Mouse (Mus musculus) retina, adult 2 months (tissue): ENCODE measurements around the gene Gm614.

ENCODE experiments used
- DNase-seq: peaks from one replicate; pipeline ENCODE4 v3.0.0-alpha.2; 2012; ENCODE audit warnings: low read depth, low spot score

Gene Gm614

DNA sequence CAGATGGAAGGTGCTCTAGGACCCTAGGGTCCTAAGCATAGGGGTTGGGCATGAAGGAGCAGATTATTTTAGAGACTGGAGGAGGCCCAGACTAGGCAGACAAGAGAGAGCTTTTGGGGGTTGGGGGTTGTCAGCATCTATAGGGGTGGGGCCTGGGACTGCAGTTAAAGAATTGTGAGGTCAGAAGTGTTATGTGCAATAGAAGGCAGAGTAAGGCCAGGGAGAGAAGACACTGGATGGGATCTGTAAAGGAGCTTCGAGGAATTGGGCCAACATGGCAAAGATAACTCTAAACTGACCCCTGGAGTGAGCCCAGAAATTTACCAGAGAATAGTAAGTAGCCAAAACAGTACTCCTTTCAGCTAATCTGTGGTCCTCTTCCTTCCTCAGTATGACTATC, at the start of gene Gm614:
Gene Gm614, minus strand, starts transcription at position 101 of the 400 bp plus-strand sequence.
- DNase-seq: no peak

DNA sequence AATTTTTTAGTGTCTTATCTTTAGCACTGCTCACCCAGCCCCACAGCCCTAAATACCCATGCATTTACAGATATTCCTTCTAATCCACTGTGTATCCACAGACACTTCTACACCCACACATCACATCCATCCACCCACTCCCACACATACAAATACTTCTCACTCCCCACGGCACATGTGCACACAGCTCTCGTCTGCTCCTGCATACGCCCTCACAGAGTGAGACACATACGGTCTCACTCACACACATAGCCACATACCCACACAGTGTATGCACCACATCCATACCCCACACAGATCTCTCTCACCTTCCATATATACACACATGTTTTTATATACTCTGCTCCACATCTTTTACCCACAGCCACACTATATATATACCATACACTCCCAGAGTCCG, 45.5 kb upstream of the Gm614 start:
- DNase-seq: no peak

DNA sequence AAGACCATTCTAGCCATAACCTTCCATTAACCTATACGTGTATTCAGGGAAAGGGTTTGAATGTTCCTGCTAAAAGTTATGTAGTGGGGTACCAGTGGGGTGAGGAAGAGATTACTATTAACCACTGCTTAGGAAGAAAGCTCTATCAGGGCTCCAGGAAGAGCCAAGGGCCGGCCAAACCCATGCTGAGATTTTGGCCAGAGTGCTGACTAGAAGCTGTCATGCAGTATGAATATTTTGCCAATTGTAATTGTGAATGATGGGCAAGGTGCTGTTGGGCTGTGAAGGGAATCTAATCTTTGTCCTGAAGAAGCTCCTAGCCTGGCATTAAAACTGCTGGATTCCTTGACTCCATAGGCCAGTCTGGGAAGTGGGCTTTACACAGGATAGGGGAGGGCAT, 40.9 kb upstream of the Gm614 start:
- DNase-seq: no peak

DNA sequence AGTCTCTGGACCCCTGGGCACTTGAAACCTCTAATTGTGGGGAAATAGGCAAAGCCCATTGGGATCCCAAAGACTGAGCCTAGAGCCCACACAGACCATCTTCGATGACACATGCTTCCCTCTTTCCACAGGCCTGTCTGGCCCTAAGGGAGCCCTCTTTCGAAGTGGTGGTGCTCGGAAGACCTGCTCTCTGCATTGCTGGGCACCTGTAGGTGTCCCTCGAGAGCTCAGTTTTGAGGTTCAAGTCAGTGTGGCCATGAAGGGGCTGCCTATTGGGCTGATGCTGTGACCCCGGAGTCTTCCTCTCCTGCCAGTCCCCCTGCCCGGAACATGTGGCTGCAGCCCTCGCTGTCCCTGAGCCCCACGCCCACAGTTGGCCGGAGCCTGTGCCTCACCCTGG, 37.9 kb upstream of the Gm614 start:
- DNase-seq: no peak

DNA sequence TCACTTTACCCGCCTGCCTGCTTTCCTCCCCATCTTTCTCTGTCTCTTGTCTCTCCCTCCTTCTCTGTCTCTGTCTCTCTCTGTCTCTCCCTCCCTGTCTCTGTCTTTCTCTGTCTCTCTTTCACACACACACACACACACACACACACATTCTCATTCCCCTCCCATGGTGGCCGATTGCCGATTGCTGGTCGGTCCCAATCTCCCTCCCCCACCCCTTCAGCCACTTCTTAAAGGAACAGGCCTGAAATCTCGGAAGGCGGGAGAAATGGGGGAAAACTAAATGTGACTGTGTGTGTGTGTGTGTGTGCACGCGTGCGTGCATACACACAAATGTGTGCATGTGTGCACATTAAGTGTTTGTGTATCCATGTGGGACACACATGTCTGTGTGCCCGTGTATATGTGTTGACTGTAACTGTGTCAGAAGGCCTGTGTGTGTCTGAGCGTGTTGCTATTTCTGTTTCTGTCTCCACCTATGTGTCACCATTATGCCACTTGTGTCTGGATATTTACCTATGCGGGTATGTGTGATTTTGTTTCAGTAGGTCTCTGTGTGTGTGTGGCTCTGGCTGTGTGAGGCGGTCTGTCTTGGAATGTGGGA, 36.7 kb upstream of the Gm614 start:
- no peak for DNase-seq

DNA sequence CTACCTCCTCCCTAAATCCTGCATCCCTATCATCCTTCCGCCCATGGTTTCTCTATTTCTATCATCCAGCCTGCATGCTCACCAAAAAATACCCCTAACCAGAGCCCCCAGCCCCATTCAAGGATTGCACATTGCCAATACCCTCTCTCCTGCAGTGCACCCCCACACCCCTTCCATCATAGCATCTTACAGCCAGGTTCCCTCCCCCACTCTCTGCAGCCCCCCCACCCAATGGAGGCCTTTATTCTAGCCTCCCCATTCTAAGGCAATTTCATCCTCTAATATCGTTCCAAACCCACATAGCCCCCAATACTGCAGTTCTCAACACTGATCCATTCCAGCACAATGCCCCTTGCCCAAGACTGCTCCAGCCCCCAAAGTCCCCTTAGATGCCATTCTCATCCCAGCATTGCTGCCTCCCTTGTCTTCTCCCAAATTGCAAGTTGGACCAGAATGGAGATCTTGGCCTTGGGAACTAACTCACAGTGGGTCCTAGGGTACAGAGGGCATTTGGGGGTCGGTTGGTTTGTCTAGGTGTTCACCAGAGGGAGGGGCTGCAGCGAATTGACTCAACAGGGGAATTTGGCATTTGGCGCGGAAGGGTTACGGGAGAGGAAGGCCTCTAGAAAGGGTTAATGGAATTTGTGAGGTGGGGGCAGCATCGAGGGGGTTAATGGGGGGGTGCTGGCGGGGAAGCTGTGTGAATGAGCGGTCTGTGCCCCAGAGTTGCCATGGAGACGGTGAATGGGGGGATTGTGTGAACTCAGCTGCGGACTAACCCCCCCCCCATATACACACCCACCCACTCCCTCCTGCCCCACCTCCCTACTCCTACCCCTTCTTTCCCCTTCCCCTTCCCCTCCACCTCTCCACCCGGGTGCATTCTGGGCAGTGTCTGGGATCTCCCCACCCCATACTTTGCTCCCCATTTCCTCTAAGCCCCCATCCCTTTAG, 36.0 kb upstream of the Gm614 start:
- no peak for DNase-seq

DNA sequence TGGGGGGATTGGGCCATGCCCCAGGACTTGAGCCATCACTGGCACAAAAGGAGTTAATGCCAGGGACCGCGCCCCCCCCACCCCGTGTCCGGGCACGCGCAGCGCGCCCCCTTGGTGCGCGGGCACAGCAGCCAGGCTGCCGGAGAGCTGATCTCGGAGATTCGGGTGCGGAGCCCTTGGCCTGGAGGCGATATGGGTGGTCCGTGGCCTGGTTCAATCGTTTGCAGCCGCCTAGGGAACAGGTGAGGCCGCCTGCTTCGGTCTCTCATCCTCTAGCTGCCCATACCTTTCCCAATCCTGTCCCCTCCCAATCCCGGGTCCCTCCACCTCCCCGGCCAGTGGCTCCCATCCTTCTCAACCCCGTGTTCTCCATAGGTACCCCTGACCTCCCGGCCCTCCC, 35.3 kb upstream of the Gm614 start, which contains the start of gene Nlgn3:
Gene Nlgn3, plus strand, starts transcription at position 114 of the 400 bp plus-strand sequence.
- no peak for DNase-seq

DNA sequence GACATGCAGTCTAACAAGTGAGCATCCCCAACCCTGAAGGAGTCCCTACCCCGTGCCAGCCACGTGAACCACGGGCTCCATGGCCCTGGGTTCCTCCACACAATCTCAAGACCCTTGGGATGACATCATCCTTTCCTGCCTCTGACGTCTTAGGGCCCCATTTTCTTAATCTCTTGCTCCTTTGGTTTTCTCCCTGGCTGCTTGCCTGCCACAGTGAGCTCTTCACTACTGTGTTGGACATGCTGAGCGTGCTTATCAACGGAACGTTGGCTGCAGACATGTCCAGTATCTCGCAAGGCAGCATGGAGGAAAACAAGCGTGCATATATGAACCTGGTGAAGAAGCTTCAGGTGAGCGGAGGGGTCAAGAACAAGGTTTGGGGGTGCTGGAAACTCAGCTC, 26.3 kb upstream of the Gm614 start:
- DNase-seq: no peak

DNA sequence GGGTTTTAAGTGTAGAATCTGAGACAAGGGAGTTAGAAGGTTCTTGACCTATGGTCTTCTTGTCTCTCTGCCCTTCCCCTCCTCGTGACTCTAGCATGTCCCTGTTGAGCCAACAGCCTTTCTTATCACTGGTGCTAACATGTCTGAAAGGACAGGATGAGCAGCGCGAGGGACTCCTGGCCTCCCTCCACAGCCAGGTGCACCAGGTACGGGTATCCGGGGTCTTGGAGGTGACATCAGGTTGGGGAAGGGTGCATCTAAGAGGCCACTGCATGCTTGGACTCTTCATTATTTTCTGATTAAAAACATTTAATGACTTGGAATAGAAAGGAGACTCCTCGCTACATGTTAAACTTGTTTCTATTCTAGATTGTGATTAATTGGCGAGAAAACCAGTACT, 25.2 kb upstream of the Gm614 start:
- DNase-seq: no peak

DNA sequence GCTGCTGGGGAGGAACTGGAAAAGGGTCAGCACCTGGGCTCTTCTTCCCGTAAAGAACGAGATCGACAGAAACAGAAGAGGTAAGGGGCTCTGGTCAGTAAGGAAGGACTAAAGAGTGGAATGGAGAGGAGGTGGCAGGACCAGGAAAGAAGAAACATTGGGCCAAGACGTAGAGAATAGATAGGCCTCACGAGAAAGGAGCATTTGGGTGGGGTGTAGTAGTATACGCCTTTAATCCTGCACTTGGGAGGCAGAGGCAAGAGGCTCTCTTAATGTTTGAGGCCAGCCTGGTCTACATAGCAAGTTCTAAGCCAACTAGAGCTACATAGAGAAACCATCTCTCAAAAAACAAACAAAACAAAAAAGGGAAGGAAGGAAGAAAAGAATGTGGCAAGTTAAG, 24.6 kb upstream of the Gm614 start:
- DNase-seq: no peak

DNA sequence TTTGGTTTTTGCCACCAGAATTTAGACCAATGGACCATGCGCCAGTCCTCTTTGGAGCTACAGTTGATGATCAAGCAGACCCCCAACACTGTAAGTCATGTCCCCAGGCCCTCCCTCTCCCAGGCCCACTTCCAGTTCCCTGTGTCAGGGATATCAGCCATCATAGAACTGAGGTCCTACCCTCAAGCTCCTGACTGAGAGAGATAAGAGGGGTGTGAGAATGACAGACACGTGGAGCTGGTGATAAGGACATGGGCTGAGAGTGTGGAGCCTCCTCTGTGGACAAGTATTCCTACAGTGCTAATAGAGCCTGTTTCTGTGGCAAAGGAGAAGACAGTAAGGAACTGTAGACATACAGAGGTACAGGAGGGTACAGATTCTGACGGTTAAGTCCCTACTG, 23.8 kb upstream of the Gm614 start:
- no peak for DNase-seq

DNA sequence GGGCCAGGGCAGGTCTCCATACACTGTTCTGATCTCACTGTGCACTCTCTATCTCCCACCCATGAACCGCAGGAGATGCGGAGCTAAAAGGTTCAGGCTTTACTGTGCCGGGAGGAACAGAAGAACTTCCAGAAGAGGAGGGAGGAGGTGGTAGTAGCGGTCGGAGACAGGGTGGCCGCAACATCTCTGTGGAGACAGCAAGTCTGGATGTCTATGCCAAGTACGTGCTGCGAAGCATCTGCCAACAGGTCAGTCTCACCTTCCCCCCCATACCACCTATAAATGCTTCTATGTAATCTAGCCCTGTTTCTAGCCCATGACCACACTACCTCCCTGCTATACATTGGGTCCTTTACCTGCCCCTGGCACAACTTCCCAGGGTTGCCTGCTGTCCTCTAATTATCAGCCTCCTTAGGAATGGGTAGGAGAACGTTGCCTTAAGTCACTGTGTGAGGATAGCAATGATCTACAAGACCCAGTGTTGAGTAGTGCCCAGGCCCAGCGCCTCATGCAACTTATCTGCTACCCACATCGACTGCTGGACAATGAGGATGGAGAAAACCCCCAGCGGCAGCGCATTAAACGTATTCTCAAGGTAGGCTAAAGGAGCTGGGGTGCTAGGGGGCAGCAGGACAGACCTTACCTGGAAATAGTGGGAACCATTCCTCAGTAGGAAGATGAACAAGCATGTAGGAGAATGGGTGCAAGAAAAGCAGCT, 22.3 kb upstream of the Gm614 start:
- DNase-seq: no peak

DNA sequence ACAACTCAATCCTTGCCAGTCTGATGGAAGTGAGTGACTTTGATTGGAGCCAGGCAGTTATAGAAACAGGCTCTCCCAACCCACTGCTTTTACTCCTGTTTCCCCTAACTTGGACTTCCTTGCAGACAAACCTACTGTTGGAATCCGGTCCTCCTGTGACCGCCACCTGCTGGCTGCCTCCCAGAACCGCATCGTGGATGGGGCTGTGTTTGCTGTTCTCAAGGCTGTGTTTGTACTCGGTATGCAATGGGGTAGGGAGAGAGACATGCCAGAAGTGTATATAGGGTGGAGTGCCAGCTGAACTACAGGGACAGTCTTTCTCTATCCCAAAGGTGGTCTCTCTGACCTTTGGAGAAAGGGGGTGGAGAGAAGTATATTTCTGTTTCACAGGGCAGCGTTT, 21.7 kb upstream of the Gm614 start:
- DNase-seq: no peak

DNA sequence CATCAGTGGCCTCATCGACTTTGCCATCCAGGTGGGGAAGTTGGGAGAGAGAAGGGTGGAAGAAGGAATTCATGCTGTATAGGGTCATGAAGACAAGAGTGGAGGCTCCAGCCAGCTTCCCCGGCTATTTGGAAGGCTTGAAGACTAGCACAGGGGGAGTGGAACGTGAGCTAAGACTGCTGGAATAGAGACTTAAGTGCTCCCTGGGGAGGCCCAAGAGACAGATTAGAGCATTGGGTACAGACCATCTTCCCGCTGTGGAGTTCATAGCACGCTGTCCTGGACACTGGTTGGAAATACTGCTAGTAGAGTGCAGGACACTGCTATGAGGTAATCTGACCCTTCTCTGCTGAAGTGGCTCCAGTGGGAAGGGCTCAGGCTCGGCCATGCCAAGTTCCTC, 19.0 kb upstream of the Gm614 start:
- no peak for DNase-seq

DNA sequence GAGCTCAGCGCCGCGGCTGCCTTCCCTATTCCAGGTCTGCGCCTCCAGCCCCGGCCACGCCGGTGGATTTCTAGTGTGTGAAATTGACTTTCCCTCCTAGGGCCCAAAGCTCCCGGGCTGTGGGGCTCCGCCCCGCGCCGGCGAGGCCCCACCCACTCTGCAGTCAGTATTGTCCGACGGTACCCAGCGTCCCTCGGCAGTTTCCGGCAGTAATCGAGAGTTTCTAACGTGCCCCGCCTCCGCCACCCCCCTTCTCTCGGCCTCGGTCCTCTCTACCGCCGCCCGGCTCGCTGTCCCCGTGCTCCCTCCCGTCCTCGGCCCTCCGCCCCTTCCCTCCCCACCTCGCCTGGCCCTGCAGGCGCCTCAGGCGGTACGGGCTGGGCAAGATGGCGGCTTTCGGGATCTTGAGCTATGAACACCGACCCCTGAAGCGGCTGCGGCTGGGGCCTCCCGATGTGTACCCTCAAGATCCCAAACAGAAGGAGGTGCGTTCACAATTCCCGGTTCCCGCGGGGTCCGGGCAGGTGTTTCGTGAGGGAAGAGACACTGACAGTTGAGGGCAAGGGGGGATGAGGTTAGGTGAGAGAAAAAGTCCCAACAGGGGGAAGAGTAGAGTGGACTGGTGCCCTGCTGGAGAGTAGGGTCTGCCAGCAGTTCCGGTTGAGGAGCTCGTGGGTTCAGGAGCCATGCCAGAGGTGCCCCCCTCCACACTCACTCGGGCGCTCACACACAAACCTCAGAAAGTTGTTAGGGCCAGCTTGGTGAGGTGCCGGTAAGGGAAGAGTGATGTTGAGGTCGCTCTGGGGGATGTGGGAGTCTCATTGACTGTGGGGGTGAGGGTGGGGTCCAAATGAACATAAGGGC, 10.3 kb upstream of the Gm614 start, which contains the start of gene Med12:
Gene Med12, plus strand, starts transcription at position 156 of the 864 bp plus-strand sequence.
- peak; percentile 59 for DNase-seq

DNA sequence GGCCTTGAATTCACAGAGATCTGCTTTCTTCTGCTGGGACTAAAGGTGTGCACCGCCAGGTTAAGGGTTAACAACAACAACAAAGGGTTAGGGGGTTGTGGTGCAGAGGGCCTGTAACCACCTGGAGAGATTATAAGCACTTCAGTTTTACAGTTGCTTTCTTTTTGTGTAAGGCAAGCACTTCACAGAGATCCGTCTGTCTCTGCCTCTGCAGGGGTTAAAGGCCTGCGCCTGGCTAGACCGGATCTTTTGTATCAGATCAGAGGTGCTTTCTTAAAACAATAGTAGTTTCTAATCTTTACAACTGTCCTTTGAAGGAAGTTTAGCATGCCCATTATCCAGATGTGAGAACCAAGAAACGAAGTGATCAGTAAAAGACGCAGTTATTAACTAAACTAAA, 9.6 kb upstream of the Gm614 start:
- DNase-seq: no peak

DNA sequence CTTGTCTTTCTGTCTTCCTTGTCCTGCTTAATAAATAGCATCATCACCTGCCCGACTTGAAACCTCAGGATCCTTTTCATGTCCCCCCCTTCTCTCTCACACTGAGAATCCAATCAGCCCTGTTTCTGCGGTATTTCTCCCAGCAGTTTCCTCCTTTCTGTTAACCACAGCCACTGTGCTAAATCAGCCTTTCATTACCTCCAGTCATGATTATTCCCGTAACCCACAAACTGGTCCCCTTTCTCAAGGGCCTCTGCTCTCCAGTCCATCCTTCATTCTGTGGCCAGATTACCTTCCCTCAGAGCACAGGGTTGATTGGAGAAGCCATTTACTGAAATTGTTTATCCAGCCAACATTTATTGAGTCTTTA, 4.9 kb upstream of the Gm614 start, which contains the start of gene Gm20489:
Gene Gm20489, minus strand, starts transcription at position 269 of the 370 bp plus-strand sequence.
- no peak for DNase-seq

DNA sequence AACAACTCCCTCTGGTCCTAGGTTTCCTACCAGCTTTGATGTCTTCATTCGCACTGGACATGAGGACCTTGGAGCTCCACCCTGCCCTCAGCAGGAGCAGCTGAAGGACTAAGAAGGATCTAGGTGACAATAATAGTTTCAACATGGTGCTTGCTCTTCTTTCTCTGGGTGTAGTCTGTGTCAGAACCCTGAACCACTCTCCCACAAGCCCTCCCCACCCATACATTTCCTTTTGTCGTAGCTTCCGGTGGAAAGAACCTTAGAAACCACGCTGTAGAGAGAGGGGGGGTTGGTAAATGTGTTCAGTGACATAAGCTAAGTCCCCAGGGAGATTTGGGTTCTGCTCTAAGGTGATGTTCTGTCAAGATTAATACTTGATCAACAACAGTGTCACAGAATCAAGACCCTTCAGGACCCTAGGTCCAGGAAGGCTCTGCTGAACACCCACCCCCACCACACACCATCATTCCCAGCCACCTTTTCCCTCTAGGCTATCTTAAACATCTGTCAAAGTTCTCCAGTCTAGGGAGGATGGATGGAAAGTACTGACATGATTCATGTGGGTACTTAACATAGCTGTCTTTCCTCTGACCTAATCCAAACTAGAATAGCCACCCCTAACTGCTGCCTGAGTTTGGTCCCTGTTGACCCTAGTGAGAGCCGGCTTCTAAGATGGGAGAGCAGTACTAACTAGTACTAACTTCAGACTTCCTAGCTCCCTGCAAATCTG, 4.4 kb upstream of the Gm614 start, which contains the start of gene Il2rg:
Gene Il2rg, minus strand, starts transcription at position 231 of the 730 bp plus-strand sequence.
- DNase-seq: no peak

DNA sequence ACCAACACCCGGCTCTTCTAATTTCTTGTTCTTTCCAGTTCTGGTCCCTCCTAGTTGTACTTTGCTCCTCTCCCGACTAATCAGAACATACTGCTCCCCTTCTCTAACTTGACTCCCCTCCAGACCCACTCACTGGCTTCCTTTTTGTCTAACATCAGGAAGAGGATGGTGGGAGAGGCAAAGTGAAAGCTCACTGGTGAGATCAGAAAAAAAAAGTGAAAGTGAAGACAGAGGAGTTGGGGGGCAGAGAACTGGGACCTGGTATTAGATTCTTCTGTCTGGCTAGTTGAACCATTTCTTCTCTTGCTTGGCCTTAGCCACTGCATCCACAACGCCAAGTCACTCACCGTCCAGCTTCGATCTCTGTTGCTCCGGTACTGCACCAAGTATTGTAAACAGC, 2.8 kb upstream of the Gm614 start:
- no peak for DNase-seq
